Mouse (Mus musculus) stomach, postnatal 0 days (tissue): ENCODE measurements around the gene Zfp3.

ENCODE experiments used
- CTCF ChIP-seq: IDR thresholded peaks from 2 replicates; pipeline ENCODE4 v1.5.1; 2016; ENCODE audit warnings: antibody characterized with exemption, low read depth, mild to moderate bottlenecking, moderate library complexity
- EP300 ChIP-seq: optimal IDR thresholded peaks from 2 replicates; pipeline ENCODE3; 2016; ENCODE audit warnings: antibody characterized with exemption

GRCm38 (mm10) chr11:70762641-70763040, 1.4 kb upstream of the Zfp3 start:
- TF ChIP-seq CTCF (no peak), EP300 (no peak)
